Mouse (Mus musculus): Measurements from ENCODE around the gene Zfp612. TPM values are rescaled to one million over a fixed set of nuclear protein-coding genes. Genes with fewer than 3 reads are reported as not detected.

The Zfp612 gene
- total RNA-seq, 2 experiments from 2014 or later, result 6.1 to 6.5 TPM

DNA sequence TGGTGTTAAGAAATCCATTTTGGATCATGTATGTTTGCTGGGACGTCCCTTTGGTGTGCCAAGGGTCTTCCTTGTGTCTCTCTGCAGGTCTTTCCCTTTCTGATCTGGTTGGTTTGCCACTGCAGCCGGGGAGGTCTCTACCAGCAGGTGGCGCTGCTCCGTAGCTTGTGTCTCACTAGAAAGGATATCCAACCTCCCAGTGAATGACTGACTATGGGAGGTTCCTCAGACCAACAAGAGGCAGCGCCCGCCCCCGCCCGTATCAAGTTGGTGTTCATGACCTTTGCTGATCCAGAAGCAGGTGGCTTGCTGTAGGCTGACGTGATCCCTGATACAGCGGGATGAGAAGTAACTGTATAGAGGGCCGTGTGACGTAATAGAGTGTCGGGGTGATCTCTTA lies 51.0 kb downstream of the Zfp612 start:
- peak; percentile 55 to 74 for DNase-seq (ENCODE audit: low spot score in 2 of 2)

DNA sequence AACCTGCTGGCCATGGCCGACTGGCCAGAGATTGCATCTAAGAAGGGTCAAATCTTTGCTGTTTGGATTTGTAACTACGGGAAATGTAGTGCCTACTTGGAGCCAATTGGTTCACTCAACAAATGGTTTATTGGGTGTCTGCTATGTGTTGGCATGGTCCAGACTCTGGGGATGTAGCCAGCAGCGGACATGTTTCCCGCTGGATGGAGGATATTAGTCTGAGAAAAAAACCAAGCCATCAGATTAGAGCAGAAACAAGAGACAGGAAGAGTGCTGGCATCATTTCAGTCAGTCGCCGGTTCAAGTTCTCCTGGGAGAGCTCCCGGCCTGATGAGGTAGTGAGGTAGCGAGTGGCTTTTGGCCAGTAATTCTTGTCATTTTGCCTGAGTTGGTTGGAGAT lies 54.7 kb downstream of the Zfp612 start:
- no peak for DNase-seq (ENCODE audit: low spot score in 2 of 2)

DNA sequence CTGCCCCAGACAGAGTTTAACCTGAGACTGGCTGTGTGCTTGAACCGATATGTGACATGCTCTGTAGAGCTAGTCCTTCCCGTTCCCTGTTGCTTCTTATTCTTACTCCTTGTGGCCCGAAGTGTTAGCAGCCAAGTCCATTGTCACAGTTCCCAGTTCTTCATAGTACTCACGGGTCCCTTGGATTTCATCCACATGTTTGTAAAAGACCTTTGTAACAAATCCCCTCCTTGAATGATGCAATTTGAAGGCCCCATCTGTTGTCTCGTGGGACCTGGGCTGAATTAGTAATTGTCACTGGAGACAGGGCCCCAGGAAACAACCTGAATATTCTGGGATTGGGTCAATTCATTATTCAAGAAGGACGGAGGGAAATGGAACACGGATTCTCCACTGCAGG lies 56.0 kb downstream of the Zfp612 start:
- DNase-seq (ENCODE audit: low spot score in 2 of 2), result no peak

DNA sequence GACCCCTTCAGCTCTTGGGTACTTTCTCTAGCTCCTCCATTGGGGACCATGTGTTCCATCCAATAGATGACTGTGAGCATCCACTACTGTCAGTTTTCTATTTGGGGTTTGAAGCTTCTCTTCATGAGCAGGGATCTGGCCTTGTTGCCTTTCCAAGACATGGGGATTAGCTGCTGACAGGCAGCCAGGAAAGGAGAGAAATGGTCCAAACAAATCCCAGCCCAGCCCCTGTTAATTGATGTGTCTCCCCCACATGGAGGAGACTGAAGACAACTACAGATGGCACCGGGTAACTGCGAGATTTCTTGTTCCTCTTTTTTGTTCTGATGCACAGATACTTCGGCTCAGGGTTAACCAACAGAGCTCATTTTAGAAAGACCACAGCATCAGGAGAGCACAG lies 60.6 kb downstream of the Zfp612 start:
- no peak for DNase-seq (ENCODE audit: low spot score in 2 of 2)

DNA sequence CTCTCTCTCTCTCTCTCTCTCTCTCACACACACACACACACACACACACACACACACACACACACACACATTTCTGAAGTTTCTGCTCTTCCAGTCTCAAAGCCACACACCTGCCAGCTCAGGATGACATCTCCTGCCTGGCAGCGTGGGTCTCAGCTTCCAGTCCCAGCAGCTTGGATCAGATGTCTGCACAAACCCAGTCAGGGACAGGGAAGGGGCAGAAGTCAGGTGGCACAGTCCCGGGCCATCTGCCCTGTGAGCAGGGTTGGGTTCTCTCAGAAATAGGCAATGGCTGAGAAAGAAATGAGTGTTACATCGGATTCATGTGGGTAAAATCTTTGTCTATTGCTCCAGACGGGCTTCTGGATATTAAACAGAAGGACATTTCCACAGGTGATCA lies 61.2 kb downstream of the Zfp612 start:
- no peak for DNase-seq (ENCODE audit: low spot score in 2 of 2)

Other genes starting within 250 kb of the Zfp612 start
- gene Phlpp2, start 211.2 kb upstream of the Zfp612 start, total RNA-seq (2021), result 1 to 10 TPM; 7.6 to 7.7 TPM
- under 1 TPM; 0.18 to 0.27 TPM for gene Marveld3, start 117.5 kb upstream of the Zfp612 start, total RNA-seq (2021)
- gene Tat, start 89.3 kb upstream of the Zfp612 start, total RNA-seq (2021), result under 1 TPM; 0.12 to 0.21 TPM
- gene Chst4, start 40.0 kb upstream of the Zfp612 start, total RNA-seq (2021), result not detected
- gene Gm21964, start 21.5 kb downstream of the Zfp612 start, total RNA-seq (2021), result not detected
- gene Gm17720, start 23.0 kb downstream of the Zfp612 start, total RNA-seq (2021), result not detected
- under 1 TPM; 0.32 to 0.62 TPM for gene Calb2, start 88.5 kb downstream of the Zfp612 start, total RNA-seq (2021)
- gene Cmtr2, start 135.9 kb downstream of the Zfp612 start, total RNA-seq (2021), result 1 to 10 TPM; 4.3 to 5.6 TPM
- under 1 TPM; 0.41 to 0.44 TPM for gene Hydin, start 187.2 kb downstream of the Zfp612 start, total RNA-seq (2021)

Measured in gastrocnemius, postnatal 4 days (tissue).